Mouse (Mus musculus) MEL (cell line): Measurements from ENCODE around the gene Mocs1.

ENCODE experiments used
- CTCF ChIP-seq, 3 experiments: IDR thresholded peaks in 2 of 3; conservative IDR thresholded peaks in 1 of 3; 2 replicates each; pipeline ENCODE4 v1.5.1; 2011 to 2012; ENCODE audit warnings: low read length in 3 of 3, low read depth in 2 of 3, mild to moderate bottlenecking in 2 of 3, improper control_type of control experiment in 1 of 3, inconsistent platforms in 1 of 3, mixed read lengths in 1 of 3, moderate library complexity in 1 of 3; ENCODE audit not compliant: control insufficient read depth in 1 of 3, insufficient read depth in 1 of 3, poor library complexity in 1 of 3, severe bottlenecking in 1 of 3
- E2F4 ChIP-seq: IDR thresholded peaks from 2 replicates; pipeline ENCODE4 v1.6.1; 2011; ENCODE audit warnings: low read depth, low read length, improper control_type of control experiment, borderline replicate concordance
- EP300 ChIP-seq, 2 experiments: IDR thresholded peaks; 2 replicates each; pipeline ENCODE4 v1.6.1; 2011; ENCODE audit warnings: improper control_type of control experiment in 2 of 2, low read length in 2 of 2, low read depth in 1 of 2, mild to moderate bottlenecking in 1 of 2
- ETS1 ChIP-seq: IDR thresholded peaks from 2 replicates; pipeline ENCODE4 v1.6.1; 2012; ENCODE audit warnings: low read depth, mild to moderate bottlenecking, inconsistent platforms, low read length, improper control_type of control experiment, moderate library complexity
- JUND ChIP-seq: IDR thresholded peaks from 2 replicates; pipeline ENCODE4 v1.6.1; 2011; ENCODE audit warnings: low read depth, mild to moderate bottlenecking, improper control_type of control experiment, low read length
- KAT2A ChIP-seq: conservative IDR thresholded peaks from 2 replicates; pipeline ENCODE4 v1.6.1; 2012; ENCODE audit warnings: low read depth, low read length, improper control_type of control experiment, inconsistent platforms
- MAX ChIP-seq: IDR thresholded peaks from 2 replicates; pipeline ENCODE4 v1.6.1; 2011; ENCODE audit warnings: low read length, improper control_type of control experiment
- NELFE ChIP-seq: IDR thresholded peaks from 2 replicates; pipeline ENCODE4 v1.6.1; 2011; ENCODE audit warnings: low read depth, low read length, improper control_type of control experiment
- POLR2A ChIP-seq, 2 experiments: IDR thresholded peaks; 2 replicates each; pipeline ENCODE4 v1.6.1; 2011 to 2012; ENCODE audit warnings: low read length in 2 of 2, mild to moderate bottlenecking in 2 of 2, control low read depth in 1 of 2, improper control_type of control experiment in 1 of 2, low read depth in 1 of 2, moderate library complexity in 1 of 2; ENCODE audit not compliant: control insufficient read depth in 1 of 2, insufficient read depth in 1 of 2, poor library complexity in 1 of 2
- POLR2AphosphoS2 ChIP-seq: IDR thresholded peaks from 2 replicates; pipeline ENCODE4 v1.6.1; 2011; ENCODE audit warnings: low read length, improper control_type of control experiment
- UBTF ChIP-seq: IDR thresholded peaks from 2 replicates; pipeline ENCODE4 v1.6.1; 2012; ENCODE audit warnings: low read depth, mild to moderate bottlenecking, inconsistent platforms, low read length, improper control_type of control experiment, moderate library complexity, borderline replicate concordance; ENCODE audit not compliant: insufficient read depth
- ZNF384 ChIP-seq: IDR thresholded peaks from 2 replicates; pipeline ENCODE4 v1.6.1; 2012; ENCODE audit warnings: low read depth, mild to moderate bottlenecking, inconsistent platforms, low read length, improper control_type of control experiment

DNA sequence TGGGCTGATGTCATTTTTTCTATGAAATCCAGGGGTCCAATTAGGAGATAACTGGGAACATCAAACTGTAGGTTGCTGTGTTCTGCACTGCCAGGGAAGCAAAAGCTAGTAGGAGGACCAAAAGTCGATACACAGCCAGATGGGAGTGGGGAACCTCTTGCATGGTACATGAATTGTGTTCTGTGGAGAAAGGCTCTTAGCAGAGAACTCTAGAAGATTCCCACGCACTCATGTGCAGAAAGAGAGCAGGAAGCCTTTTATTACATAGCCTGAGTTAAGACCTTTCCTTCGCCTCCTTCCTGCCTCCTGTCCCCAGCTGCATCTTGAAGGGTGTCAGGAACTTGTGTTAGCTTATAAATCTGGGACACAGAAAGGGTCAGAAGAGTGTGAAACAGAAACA is 53.7 kb downstream of the Mocs1 start:
- TF ChIP-seq E2F4 = no peak
- no peak for TF ChIP-seq MAX
- TF ChIP-seq KAT2A = no peak
- no peak for TF ChIP-seq POLR2A (IDR thresholded peaks at IDR 0.05; ENCODE audit: control insufficient read depth in 1 of 2, insufficient read depth in 1 of 2, low read depth in 1 of 2, low read length in 2 of 2, poor library complexity in 1 of 2)
- TF ChIP-seq NELFE = no peak
- TF ChIP-seq CTCF (IDR thresholded peaks at IDR 0.05 in 2 of 3, conservative IDR thresholded peaks at IDR 0.05 in 1 of 3; ENCODE audit: control insufficient read depth in 1 of 3, insufficient read depth in 1 of 3, low read depth in 2 of 3, low read length in 3 of 3, poor library complexity in 1 of 3, severe bottlenecking in 1 of 3) = no peak
- no peak for TF ChIP-seq ETS1
- TF ChIP-seq POLR2AphosphoS2 = no peak
- no peak for TF ChIP-seq UBTF
- TF ChIP-seq EP300 (IDR thresholded peaks at IDR 0.05; ENCODE audit: low read depth in 1 of 2, low read length in 2 of 2) = no peak
- TF ChIP-seq ZNF384 = no peak
- TF ChIP-seq JUND = no peak
